Mouse (Mus musculus) retina, embryonic 14.5 days (tissue): ENCODE measurements at regions not wholly inside any gene's neighbourhood (a gene's known extent, or its start where the extent isn't known, plus 50 kb on each side); places are given as distances from the start of the nearest gene placed in this dataset.

ENCODE experiments used
- DNase-seq: peaks from one replicate; pipeline ENCODE4 v3.0.0-alpha.2; 2015; ENCODE audit warnings: low spot score

DNA sequence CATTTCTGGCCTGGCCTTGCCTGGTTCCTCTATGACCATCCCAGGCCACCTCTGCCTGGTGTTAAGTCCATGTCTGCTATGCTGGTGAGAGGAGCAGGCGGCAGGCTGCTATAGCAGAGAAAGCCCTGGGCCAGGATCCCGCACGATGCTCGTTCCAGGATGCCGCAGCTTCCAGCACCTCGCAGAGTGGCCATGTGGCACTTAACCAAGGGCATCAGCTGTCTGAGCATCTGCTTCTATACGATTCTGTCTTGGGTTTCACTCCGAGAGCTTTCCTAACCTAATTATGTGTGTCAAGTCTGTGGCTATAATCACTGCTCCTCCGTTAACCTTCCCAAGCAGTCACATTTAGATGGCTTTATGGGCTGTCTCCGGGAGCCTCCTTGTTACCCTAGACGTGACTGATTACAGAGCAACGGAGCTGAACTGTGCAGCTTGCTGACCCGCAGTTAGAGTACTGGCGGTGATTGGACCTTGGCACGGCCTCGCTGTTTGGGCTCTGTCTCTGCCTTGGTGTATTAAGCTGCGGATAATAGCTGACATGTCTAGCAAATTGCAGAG, 64.4 kb downstream of the Ackr3 start:
- DNase-seq: peak; percentile 44

DNA sequence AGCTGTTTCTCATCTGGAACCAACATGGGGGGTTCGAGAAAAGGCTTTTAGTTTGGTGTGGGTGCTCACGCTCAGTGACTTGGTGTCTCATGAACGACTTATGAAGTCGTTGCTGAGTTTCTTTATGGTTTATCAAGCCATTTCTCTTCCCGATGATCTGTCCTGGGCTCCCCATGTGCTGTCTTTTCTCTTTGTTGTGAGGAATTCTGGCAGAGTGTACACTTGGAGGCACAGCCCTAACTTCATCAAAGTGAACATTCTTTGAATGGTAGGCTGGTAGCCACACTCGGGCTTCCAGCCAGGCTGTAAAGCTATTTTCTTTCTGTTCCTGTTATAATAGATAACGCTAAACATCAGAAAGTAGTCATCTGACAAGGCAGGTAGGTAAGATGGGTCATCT, 65.2 kb downstream of the Ackr3 start:
- DNase-seq: no peak

DNA sequence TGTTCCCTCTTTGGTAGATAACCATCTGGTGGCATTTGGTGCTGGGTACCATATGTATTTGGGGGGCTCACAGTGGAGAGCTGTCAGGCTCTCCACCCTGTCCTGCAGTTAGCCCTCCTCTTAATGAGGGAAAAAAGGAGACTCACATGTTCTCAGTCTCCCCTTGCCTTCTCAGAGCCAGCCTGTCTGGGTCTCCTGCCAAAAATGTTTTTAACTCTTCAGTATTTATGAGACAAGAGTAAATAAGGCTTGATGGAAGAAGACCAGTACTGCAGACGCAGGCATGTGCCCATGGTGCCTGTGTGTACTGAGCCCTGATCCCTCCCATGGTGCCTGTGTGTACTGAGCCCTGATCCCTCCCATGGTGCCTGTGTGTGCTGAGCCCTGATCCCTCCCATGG, 66.1 kb downstream of the Ackr3 start:
- no peak for DNase-seq

DNA sequence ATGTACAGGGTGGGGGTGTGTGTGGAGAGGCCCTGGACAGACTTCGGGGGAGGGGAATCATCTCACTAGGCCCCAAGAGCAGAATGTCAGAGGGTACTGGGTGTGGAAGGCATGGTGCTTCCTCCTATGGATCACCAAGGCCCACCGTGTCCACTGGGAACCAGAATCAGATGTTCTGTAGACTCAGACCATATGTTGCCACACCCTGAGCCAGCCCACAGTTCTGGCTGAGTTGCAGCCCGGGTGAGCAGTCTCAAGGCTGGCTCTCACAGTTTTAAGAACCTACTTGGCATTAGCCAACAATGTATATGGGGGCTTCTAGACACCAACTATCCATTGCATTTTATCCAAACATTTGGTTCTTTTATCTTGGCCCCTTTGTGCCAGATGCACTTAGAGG, 67.5 kb downstream of the Ackr3 start:
- no peak for DNase-seq

DNA sequence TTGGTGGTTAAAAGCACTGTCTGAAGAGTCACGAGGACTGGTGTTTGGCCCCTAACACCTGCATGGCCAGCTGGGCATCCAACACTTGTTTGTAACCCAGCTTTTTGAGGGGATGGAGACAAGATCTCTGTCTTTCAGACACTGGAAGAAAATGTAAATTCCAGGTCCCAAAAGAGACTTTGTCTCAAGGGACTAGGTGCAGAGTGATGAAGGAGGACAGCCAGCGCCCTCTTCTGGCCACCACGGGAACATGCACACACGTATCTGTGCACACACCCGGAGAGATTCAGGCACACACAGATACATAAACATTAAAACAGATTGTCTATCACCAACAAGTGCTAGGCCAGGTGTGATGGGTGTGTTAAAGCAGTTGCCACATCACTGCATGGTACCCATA, 68.6 kb downstream of the Ackr3 start:
- no peak for DNase-seq

DNA sequence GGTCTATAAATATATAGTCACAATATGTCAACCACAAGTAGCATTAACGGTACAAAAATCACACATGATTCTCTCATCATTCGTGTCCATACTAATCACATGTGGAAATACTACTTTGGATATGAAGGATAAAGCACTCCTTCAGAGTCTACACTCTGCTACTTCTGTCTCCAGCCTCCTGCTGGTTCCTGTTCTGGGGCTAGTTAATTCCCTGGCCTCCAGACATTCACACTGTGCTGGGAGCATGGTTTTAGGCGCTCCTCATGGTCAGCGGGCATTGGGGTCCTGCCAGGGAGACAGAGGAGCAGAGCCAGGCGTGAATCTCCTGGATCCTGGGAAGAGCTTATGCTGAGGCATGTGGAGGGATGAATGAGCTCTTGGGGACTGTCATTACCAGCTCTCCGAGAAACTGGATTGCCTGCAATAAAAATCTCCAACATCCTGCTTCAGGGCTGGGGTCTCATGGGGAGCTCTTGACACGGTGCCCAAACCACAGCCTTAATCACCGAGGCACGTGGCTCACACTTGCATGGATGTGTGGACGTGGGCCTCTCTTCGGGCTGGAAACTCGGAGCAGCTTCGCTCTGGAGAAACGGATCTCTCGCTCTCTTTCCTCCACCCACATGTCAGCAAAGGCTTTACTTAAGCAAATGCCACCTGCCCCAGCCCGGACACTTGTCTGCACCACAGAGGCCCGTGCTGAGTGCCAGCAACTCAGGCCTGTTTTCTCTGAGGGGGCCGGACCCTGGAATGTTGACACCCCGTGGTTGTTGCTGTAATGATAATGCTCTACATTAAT, 69.2 kb downstream of the Ackr3 start:
- DNase-seq: no peak

DNA sequence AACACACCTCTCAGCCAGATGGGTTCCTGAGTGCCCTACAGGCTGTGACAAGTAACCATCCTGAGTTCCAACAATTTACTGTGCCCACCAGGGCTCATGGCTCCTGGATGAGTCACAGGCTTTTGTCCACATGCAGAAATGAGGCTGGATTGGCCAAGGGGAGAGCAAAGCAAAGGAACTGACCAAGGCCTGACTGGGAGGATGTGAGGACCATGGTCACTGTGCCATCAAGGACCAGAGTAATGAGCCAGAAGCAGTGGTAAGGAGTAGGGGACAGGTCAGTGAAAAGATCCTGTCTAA, 69.8 kb downstream of the Ackr3 start:
- no peak for DNase-seq

DNA sequence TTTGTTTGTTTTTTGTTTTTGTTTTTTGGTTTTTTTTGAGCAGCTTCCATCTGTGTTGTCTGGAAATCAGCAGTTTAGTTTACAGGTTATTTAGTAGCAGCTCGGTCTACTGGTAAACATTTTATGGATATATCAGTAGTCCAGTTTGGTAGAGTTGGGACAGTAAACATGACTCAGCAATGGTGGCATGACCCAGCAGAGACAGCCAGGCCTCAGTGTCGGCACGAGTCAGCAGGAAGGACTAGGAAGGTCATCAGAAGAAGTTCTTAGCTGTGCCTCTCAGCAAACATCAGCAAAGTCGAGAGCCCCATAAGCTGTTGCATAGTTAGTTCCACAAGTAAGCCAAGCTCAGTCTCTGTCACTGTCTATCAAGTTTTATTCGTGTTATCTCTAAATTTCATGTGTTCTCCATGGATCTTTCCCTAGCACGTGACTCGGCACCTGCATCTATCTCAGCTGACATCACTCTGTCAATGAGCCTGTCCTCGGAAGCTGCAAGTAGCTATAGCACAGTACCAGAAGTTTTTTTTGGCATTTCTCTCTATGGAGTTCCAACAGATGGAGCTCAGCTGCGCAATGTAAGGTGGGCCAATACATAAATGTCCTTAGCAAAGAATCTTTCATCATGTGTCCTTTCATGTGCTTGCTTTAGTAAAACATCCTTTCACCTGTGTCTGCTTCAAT, 71.3 kb downstream of the Ackr3 start:
- DNase-seq: no peak

DNA sequence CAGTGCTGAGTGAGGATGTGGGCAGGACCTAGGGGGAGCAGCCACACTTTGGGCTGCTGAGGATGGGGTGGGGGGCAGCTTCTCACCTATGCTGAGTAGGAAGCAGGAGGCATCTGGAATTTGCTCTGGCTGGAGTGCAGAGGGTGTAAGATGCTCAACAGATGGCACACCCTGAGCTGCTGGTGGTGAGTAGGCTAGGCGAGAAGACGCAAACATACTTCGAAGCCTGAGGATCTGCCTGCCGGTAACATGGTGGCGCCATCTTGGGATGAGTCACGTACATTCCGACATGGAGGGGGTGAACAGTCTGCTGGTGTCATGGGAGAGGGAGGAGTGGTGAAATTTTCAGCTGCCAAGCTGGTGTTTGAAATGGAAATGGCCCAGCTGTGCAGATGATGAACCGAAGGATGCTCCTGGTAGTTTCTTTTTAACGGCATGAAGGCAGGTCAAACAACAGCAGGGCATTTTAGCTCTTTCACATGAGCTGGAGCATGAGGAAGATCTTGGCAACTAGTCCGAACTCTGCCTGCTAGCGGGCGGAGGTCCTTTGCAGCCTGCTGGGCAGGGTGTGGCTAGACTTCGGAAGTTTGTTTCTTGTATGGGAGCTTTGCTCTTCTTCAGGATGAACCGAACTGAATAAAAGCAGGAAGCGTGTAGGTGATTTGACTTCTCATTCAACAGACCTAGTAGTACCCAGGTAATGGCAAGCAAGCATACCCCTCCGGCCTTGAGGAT, 72.2 kb downstream of the Ackr3 start:
- DNase-seq: no peak

DNA sequence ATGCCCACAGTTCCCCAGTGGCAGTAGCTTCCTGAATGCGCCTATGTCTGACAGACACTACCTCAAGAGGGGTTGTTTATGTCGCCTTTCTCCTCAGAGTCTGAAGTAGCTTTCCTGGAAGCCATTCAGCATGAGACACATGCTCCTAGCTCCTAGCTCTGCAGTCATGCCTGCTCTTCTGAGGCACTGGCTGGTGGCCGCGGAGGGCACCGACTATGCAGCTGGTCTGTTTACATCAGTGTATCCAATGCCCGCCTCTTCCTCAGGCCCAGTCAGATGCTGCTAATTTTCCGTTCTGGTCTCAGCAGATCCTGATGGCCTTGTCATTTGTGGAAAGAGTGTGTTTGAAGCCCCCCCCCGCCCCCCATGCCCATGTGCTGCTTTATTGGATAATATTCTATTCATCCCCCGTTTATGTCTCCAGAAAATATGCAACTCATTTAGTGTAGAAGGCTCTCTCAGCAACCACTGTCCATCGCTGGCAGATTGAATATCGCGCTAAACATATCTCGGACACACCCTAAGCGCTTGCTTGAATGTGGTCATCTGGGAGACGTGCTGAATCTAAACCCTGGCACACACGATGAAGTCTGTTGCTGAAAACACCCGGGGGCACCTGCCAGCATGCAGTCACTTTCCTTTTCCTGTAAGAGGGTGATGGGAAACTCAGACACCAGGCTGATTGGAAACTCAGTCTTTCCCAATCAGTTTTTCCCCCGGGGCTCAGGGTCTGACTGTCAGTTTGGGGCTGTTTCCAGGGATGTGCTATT, 73.9 kb downstream of the Ackr3 start:
- no peak for DNase-seq

DNA sequence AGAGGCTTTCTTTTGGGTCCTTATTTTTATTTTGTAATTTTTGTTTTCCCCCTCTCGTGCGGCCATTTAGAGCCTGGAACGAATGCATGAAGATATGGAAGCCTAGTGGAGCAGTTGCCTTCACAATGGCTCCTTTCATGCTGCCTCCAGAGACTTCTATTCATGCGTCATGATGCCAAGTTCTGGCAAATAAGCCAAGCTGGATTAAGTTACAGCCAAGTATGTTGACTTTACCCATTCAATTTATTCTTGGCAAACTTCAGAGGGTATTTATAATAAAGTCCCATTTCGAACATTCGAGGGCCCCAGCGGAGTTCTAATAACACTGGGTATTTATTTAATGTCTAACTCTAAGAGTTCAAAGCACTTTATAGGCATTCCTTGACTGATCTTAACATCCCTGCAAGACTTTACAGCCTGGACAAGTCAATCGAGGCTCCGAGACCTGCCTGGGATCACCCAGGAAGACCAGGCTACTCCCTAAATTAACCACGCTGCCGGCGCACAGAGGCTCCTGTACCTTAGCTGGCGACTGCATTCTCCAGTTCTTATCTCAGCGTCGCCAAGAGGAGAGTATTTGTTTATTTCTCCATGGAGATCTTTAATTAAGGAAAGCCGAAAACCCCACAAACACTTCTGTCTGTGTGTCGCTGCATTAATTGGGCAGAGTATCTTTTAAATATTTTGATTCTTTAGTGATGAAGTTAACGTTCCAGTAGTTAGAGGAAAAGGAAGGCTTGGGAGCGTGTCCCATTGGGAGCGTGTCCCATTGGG, 75.5 kb downstream of the Ackr3 start:
- no peak for DNase-seq

DNA sequence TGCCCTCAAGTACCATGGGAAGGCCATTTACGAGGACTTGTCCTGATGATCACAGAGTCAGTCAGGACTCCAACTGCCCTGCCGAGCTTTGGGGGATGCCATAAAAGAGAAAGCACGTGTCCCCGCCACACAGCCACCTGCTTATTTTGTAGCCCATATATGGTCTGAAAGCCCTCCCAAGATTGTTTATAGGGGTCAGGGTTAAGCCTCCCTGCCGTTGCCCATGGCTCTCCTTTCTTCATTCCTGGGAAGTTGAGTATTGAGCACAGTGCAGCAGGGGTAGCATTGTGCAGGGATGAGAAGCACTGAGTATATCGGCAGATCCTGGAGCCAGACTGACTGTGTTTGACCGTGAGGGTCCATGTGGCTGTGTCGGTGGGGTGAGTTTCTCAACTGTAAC, 76.4 kb downstream of the Ackr3 start:
- no peak for DNase-seq

DNA sequence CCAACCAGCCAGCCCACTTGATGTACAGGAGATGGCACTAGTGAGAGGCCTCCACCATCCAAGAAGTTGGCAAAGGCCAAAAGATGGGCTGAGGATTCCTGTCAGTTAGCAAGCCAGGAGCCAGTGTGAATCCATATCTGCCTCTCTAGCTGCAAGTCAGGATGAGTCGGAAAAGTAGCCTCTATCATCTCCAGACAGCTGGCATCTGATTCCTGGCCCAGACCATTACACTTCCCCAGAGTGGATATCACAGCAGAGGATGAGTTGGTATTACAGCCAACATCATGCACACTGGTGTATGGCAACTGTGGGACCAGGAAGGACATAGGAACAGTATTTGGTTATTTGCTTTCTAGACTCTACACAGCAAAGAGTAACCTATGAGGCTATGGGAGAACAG, 77.5 kb downstream of the Ackr3 start:
- no peak for DNase-seq

DNA sequence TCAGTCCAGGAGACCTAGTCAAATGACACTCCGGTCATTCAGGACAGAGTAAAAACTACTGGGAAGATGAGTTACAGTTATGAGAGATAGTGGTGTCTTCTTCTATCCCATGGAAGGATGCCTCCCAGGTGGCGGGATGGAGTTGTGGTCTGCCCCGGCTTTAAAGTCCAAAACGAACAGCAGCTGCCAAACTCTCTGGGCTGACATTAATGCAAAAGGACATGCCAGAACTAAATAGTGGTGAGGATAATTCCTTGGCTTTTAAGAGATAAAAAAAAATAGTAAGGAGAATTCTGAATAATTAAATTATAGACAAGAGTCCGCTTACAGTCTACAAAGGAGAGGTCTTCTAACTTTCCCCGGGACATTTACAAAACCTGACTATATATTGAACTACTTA, 78.2 kb downstream of the Ackr3 start:
- no peak for DNase-seq

DNA sequence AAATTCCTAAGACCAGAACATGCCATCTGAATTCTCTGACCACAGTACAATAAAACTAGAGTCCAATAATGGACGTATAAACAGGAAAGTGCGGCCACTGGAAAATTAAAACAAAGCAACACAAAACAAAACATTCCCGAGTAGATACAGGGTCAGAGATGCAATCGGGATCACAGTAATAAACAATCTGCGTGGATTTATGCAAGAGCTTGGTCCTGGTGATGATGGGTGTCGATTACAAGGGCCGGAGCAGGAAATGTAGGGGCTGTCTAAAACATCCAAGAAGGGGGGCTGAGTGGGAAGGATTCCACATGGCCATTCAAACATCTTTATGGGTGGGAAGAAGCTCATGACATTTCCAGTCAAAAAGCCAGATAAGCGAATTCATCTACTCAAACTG, 78.6 kb downstream of the Ackr3 start:
- DNase-seq: no peak

DNA sequence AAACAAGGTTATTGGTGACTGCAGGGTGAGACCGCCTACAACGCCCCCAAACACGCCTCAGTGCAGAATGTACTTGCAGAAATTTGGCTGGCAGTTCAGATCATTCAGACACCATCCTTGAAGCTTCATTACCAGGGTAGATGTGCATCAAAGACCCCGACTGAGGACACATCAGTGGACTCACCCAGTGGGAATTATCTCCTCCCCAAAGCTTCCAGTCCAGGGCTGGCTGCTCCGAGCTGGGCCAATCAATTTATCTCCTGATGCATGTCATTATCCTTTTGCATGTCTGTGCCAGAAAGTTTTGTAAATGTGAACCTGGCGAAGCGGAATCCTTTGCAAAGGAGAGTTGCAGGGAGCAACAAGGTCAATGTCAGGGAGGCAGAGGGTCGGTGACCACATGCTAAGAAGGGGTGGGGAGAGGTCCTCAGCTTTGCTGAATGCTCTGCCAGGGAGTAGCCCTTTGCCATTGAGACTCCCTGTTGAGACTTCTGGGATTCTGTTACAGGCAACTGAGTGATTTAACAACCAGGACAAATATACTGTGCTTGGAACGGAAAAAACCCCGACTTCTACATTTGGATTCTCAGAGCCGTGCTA, 79.5 kb downstream of the Ackr3 start:
- DNase-seq: no peak

DNA sequence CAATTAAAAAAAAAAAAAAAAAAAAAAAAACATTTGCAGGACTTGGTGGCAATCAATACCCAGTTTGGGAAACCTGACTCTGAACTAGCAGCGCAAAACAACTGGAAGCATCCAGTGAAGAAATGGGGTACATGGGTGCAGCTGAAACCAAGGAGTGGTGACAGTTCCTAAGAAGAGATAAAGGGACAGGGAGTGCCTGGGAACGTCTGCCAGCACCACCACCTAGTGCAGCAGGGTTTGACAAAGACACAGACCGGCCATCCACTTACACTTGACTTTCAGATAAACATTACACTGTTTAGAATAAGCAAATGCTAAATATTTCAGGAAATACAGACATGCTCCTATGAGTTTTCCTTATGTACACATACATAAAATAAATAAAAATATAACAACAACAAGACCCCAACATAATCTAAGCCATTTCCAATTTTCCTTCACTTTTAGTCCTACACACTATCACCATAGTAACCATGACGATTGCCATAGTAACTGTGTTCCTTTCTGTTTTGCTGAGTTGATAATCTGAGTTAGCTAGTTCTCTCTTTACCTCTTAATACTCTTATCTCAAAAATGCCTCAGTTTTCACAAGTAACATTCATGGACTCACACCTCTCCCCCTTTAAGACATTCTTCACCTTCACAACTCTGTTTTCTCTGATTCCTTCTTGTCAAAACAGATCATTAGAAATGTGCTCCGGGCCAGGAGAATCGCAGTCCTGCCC, 80.3 kb downstream of the Ackr3 start:
- DNase-seq: no peak

DNA sequence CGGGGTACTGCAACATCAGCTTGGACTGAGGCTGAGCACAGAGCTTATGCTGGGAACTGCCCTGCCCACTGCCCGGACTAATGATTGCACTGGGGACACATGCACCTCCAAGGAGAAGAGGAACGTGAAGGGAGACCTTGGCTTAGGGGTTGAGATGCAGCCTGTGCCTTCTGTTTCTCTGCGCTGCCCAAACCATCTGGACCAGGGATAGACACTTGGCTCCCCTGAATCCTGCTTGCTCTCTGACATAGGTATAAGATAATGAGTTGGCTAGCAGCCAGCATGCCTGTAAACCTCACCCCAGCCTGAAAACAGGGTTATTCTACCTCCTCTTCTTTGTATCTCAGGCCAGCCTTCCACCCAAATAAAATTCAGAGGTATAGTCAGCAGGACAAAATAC, 81.5 kb downstream of the Ackr3 start:
- no peak for DNase-seq

DNA sequence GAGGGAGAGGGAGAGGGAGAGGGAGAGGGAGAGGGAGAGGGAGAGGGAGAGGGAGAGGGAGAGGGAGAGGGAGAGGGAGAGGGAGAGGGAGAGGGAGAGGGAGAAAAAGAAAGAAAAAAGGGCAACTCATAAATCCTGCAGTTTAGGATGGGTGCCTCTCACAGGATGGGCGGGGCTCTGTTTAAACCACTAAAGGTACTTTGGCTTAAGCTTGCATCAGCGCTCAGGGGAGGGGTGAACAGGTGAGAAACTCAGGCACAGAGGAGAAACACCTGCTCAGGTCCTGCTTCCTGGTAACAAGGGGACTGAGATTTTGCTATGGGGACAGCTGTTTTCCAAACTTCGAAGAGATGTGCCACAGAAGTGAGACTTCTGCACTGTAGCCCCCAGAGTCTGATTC, 83.5 kb downstream of the Ackr3 start:
- DNase-seq: no peak
